Mouse (Mus musculus) liver, embryonic 15.5 days (tissue): Measurements from ENCODE around the gene Nudt14. TPM values are rescaled to one million over a fixed set of nuclear protein-coding genes. Genes with fewer than 3 reads are reported as not detected.

Experiments
- ATAC-seq: fragments of 200-750 bp; cut with Nextera tagmentation; 2 replicates; pipeline ENCODE4 v1.8.0; 2017; ENCODE audit warnings: moderate number of reproducible peaks, mild to moderate bottlenecking, moderate library complexity; ENCODE audit not compliant: insufficient read depth
- H3K27ac ChIP-seq: fragments of 300-500 bp; sonication (generic); replicated peaks from 2 replicates; pipeline ENCODE4 v1.5.1; 2015; ENCODE audit warnings: mild to moderate bottlenecking, inconsistent platforms
- H3K27me3 ChIP-seq: fragments of 300-500 bp; sonication (generic); 2 replicates; pipeline ENCODE4 v1.6.1; 2015; ENCODE audit warnings: mild to moderate bottlenecking, inconsistent platforms
- H3K36me3 ChIP-seq: fragments of 300-500 bp; sonication (generic); replicated peaks from 2 replicates; pipeline ENCODE4 v1.6.1; 2015; ENCODE audit warnings: moderate library complexity, mild to moderate bottlenecking, inconsistent platforms
- H3K4me1 ChIP-seq: fragments of 300-500 bp; sonication (generic); replicated peaks from 2 replicates; pipeline ENCODE4 v1.6.1; 2015; ENCODE audit warnings: inconsistent platforms
- H3K4me2 ChIP-seq: fragments of 300-500 bp; sonication (generic); 2 replicates; pipeline ENCODE4 v1.6.1; 2015; ENCODE audit warnings: moderate library complexity, mild to moderate bottlenecking, inconsistent platforms
- H3K4me3 ChIP-seq: fragments of 300-500 bp; sonication (generic); replicated peaks from 2 replicates; pipeline ENCODE4 v1.5.1; 2015; ENCODE audit warnings: mild to moderate bottlenecking, inconsistent platforms
- H3K9ac ChIP-seq: fragments of 300-500 bp; sonication (generic); 2 replicates; pipeline ENCODE4 v1.6.1; 2015; ENCODE audit warnings: moderate library complexity, mild to moderate bottlenecking, inconsistent platforms
- H3K9me3 ChIP-seq: fragments of 300-500 bp; sonication (generic); replicated peaks from 2 replicates; pipeline ENCODE4 v1.6.1; 2016; ENCODE audit warnings: inconsistent platforms
- WGBS: fragments of 180-500 bp; shearing (Covaris S2); methylation state at CpG from one replicate; pipeline ENCODE4 v1.1.7; 2015; ENCODE audit warnings: mixed read lengths; ENCODE audit not compliant: insufficient replicate concordance; 5-methylcytosine and 5-hydroxymethylcytosine counted together
- polyA plus RNA-seq: library from polyadenylated mRNA; unstranded; fragments of >200 nt; fragmentation: Nextera tagmentation; extraction: Ambion mirVana; gene quantifications from 2 replicates; pipeline ENCODE4 v1.2.1, GENCODE M21; 2015

Nudt14 gene
- polyA plus RNA-seq, 1 experiment from 2014 or later: 14.3 TPM

GRCm38 (mm10) chr12:112968943-112969342 is 27.0 kb upstream of the Nudt14 start:
- no peaks in the 10 kb centered on the region for H3K9me3 ChIP-seq
- no peak overlapping the region for H3K4me3 ChIP-seq
- 78% methylated on average over 8 of the region's 8 CpGs for WGBS
- H3K4me1 ChIP-seq: no peaks in the 10 kb centered on the region
- H3K9ac ChIP-seq: no peak overlapping the region
- no peak for ATAC-seq
- peaks cover 99% of the 10 kb centered on the region for H3K36me3 ChIP-seq
- no peaks in the 10 kb centered on the region for H3K27me3 ChIP-seq
- no peak overlapping the region for H3K4me2 ChIP-seq
- no peak overlapping the region for H3K27ac ChIP-seq

GRCm38 (mm10) chr12:112965783-112966182 is 23.9 kb upstream of the Nudt14 start:
- Histone ChIP-seq H3K9ac (no peak overlapping the region), H3K4me3 (no peak overlapping the region), H3K27me3 (no peaks in the 10 kb centered on the region), H3K9me3 (no peaks in the 10 kb centered on the region), H3K4me1 (no peaks in the 10 kb centered on the region), H3K4me2 (no peak overlapping the region), H3K36me3 (peaks cover 99% of the 10 kb centered on the region), H3K27ac (no peak overlapping the region)
- ATAC-seq: no peak
- WGBS: 90% methylated on average over 13 of the region's 13 CpGs

GRCm38 (mm10) chr12:112961872-112962271 is 19.9 kb upstream of the Nudt14 start:
- Histone ChIP-seq H3K9me3 (no peaks in the 10 kb centered on the region), H3K4me2 (no peak overlapping the region), H3K4me1 (no peaks in the 10 kb centered on the region), H3K27ac (no peak overlapping the region), H3K36me3 (peaks cover 76% of the 10 kb centered on the region), H3K9ac (no peak overlapping the region), H3K4me3 (no peak overlapping the region), H3K27me3 (no peaks in the 10 kb centered on the region)
- ATAC-seq: no peak
- 72% methylated on average over 5 of the region's 5 CpGs for WGBS

- H3K36me3 ChIP-seq: peaks cover 72% of the 10 kb centered on the region
- no peaks in the 10 kb centered on the region for H3K9me3 ChIP-seq
- H3K27me3 ChIP-seq: no peaks in the 10 kb centered on the region
- H3K4me1 ChIP-seq: no peaks in the 10 kb centered on the region
- no peak for ATAC-seq
- H3K9ac ChIP-seq: no peak overlapping the region
- WGBS: 82% methylated on average over 7 of the region's 7 CpGs
- H3K4me2 ChIP-seq: no peak overlapping the region
- H3K4me3 ChIP-seq: no peak overlapping the region
- no peak overlapping the region for H3K27ac ChIP-seq
Observed at GRCm38 (mm10) chr12:112961428-112961827, 19.5 kb upstream of the Nudt14 start.

- peaks cover 53% of the 10 kb centered on the region for H3K36me3 ChIP-seq
- peaks cover 2% of the 10 kb centered on the region; the same call in 1 of the 2 replicates for H3K4me1 ChIP-seq
- H3K27ac ChIP-seq: no peak overlapping the region
- ATAC-seq: no peak
- H3K9me3 ChIP-seq: no peaks in the 10 kb centered on the region
- no peak overlapping the region for H3K9ac ChIP-seq
- no peaks in the 10 kb centered on the region for H3K27me3 ChIP-seq
- H3K4me2 ChIP-seq: no peak overlapping the region
- no peak overlapping the region for H3K4me3 ChIP-seq
- WGBS: 76% methylated on average over 8 of the region's 8 CpGs
Observed at GRCm38 (mm10) chr12:112959421-112959820, 17.5 kb upstream of the Nudt14 start.

GRCm38 (mm10) chr12:112958303-112958702 is 16.4 kb upstream of the Nudt14 start:
- no peak overlapping the region for H3K27ac ChIP-seq
- H3K4me1 ChIP-seq: peaks cover 2% of the 10 kb centered on the region; the same call in 1 of the 2 replicates
- peaks cover 42% of the 10 kb centered on the region for H3K36me3 ChIP-seq
- H3K4me2 ChIP-seq: no peak overlapping the region
- no peak for ATAC-seq
- no peak overlapping the region for H3K4me3 ChIP-seq
- H3K27me3 ChIP-seq: 0 out of 2 replicates have a peak, but pooled peaks cover 3% of the 10 kb centered on the region
- WGBS: 51% methylated on average over 4 of the region's 4 CpGs
- H3K9ac ChIP-seq: no peak overlapping the region
- no peaks in the 10 kb centered on the region for H3K9me3 ChIP-seq

GRCm38 (mm10) chr12:112955800-112956199 is 13.9 kb upstream of the Nudt14 start:
- no peak overlapping the region for H3K4me3 ChIP-seq
- H3K27ac ChIP-seq: no peak overlapping the region
- ATAC-seq: peak; percentile 48
- peaks cover 16% of the 10 kb centered on the region for H3K36me3 ChIP-seq
- whole genome bisulfite sequencing: 33% methylated on average over 4 of the region's 4 CpGs
- H3K27me3 ChIP-seq: peaks cover 28% of the 10 kb centered on the region
- H3K4me1 ChIP-seq: peaks cover 11% of the 10 kb centered on the region
- no peak overlapping the region for H3K9ac ChIP-seq
- H3K4me2 ChIP-seq: no peak overlapping the region
- H3K9me3 ChIP-seq: no peaks in the 10 kb centered on the region

- no peak overlapping the region for H3K9ac ChIP-seq
- H3K9me3 ChIP-seq: no peaks in the 10 kb centered on the region
- no peaks in the 10 kb centered on the region for H3K36me3 ChIP-seq
- H3K4me2 ChIP-seq: no peak overlapping the region
- peaks cover 55% of the 10 kb centered on the region for H3K27me3 ChIP-seq
- no peak overlapping the region for H3K27ac ChIP-seq
- 25% methylated on average over 3 of the region's 3 CpGs for WGBS
- no peak overlapping the region for H3K4me3 ChIP-seq
- no peak for ATAC-seq
- peaks cover 22% of the 10 kb centered on the region for H3K4me1 ChIP-seq
Observed at GRCm38 (mm10) chr12:112952926-112953565, 11.1 kb upstream of the Nudt14 start.

GRCm38 (mm10) chr12:112952433-112952832 is 10.5 kb upstream of the Nudt14 start:
- Histone ChIP-seq H3K27ac (no peak overlapping the region), H3K4me1 (peaks cover 22% of the 10 kb centered on the region), H3K4me3 (no peak overlapping the region), H3K9me3 (no peaks in the 10 kb centered on the region), H3K27me3 (peaks cover 61% of the 10 kb centered on the region), H3K4me2 (no peak overlapping the region), H3K36me3 (no peaks in the 10 kb centered on the region), H3K9ac (no peak overlapping the region)
- ATAC-seq: no peak
- WGBS: 8% methylated on average over 8 of the region's 8 CpGs

GRCm38 (mm10) chr12:112951150-112951842 is 9.4 kb upstream of the Nudt14 start:
- Histone ChIP-seq H3K27ac (no peak overlapping the region), H3K36me3 (no peaks in the 10 kb centered on the region), H3K27me3 (peaks cover 65% of the 10 kb centered on the region), H3K9me3 (no peaks in the 10 kb centered on the region), H3K4me2 (0 out of 2 replicates have a peak overlapping the region, but pooled peaks have one; percentile 95), H3K4me3 (no peak overlapping the region), H3K4me1 (peaks cover 22% of the 10 kb centered on the region), H3K9ac (no peak overlapping the region)
- no peak for ATAC-seq
- WGBS: 12% methylated on average over 7 of the region's 7 CpGs

- peaks cover 67% of the 10 kb centered on the region for H3K27me3 ChIP-seq
- no peak overlapping the region for H3K27ac ChIP-seq
- 16% methylated on average over 6 of the region's 6 CpGs for WGBS
Observed at GRCm38 (mm10) chr12:112950761-112951129, 8.8 kb upstream of the Nudt14 start.

More at GRCm38 (mm10) chr12:112950761-112951129, 8.8 kb upstream of the Nudt14 start:
- ATAC-seq: no peak
- H3K4me1 ChIP-seq: peaks cover 22% of the 10 kb centered on the region
- no peak overlapping the region; the same call in 1 of the 2 replicates for H3K9ac ChIP-seq
- H3K36me3 ChIP-seq: no peaks in the 10 kb centered on the region
- peak overlapping the region; percentile 58 for H3K4me3 ChIP-seq
- H3K9me3 ChIP-seq: no peaks in the 10 kb centered on the region
- peak overlapping the region; percentile 95 for H3K4me2 ChIP-seq
